Mouse (Mus musculus) CH12.LX (cell line): ENCODE measurements at regions not wholly inside any gene's neighbourhood (a gene's known extent, or its start where the extent isn't known, plus 50 kb on each side); places are given as distances from the start of the nearest gene placed in this dataset.

Source experiments
- DNase-seq: peaks from one replicate; pipeline ENCODE4 v3.0.0-alpha.2; 2013; ENCODE audit errors: extremely low read depth
- H3K27ac ChIP-seq: 2 replicates; pipeline ENCODE4 v1.5.1; 2012; ENCODE audit warnings: low read depth, mild to moderate bottlenecking, control low read depth, moderate library complexity; ENCODE audit not compliant: insufficient read depth
- H3K27me3 ChIP-seq: replicated peaks from 2 replicates; pipeline ENCODE3; 2012; ENCODE audit warnings: inconsistent platforms
- H3K36me3 ChIP-seq, 2 experiments: replicated peaks in 1 of 2; 2 replicates each; pipeline versions ENCODE3 to v1.6.1; 2012; ENCODE audit warnings: inconsistent platforms in 1 of 2, low read length in 1 of 2, mild to moderate bottlenecking in 1 of 2, mixed read lengths in 1 of 2, moderate library complexity in 1 of 2; ENCODE audit not compliant: control insufficient read depth in 1 of 2, insufficient read depth in 1 of 2
- H3K4me1 ChIP-seq, 2 experiments: 2 replicates each; pipeline ENCODE4 v1.6.1; 2012; ENCODE audit warnings: inconsistent platforms in 1 of 2, moderate library complexity in 1 of 2; ENCODE audit not compliant: insufficient read depth in 2 of 2, control insufficient read depth in 1 of 2
- H3K4me2 ChIP-seq: 2 replicates; pipeline ENCODE4 v1.6.1; 2012; ENCODE audit warnings: low read depth, mild to moderate bottlenecking, control low read depth; ENCODE audit not compliant: poor library complexity, insufficient read depth, severe bottlenecking
- H3K4me3 ChIP-seq, 3 experiments: fragments of 150-350 bp in 1 of 3; sonication (generic) in 1 of 3; replicated peaks in 1 of 3; 2 replicates each; pipeline versions ENCODE3 to v1.5.1; 2011 to 2012; ENCODE audit warnings: low read depth in 2 of 3, low read length in 2 of 3, mild to moderate bottlenecking in 2 of 3, moderate library complexity in 2 of 3, control low read depth in 1 of 3, improper control_type of control experiment in 1 of 3, inconsistent platforms in 1 of 3, mixed read lengths in 1 of 3; ENCODE audit not compliant: poor library complexity in 1 of 3
- H3K79me2 ChIP-seq: replicated peaks from 2 replicates; pipeline ENCODE4 v1.6.1; 2012; ENCODE audit warnings: mild to moderate bottlenecking, moderate library complexity; ENCODE audit not compliant: control insufficient read depth, poor library complexity, insufficient read depth, severe bottlenecking; ENCODE audit errors: extremely low read depth
- H3K9ac ChIP-seq: 2 replicates; pipeline ENCODE4 v1.6.1; 2012; ENCODE audit warnings: low read depth, mild to moderate bottlenecking, control low read depth, moderate library complexity; ENCODE audit not compliant: insufficient read depth
- H3K9me3 ChIP-seq: replicated peaks from 2 replicates; pipeline ENCODE3; 2012; ENCODE audit warnings: low read length, inconsistent platforms, mixed read lengths
- ELF1 ChIP-seq: IDR thresholded peaks from 2 replicates; pipeline ENCODE4 v1.6.1; 2014; ENCODE audit warnings: low read depth, mild to moderate bottlenecking, inconsistent platforms, low read length, improper control_type of control experiment
- EP300 ChIP-seq: IDR thresholded peaks from 2 replicates; pipeline ENCODE4 v1.6.1; 2011; ENCODE audit warnings: low read length, improper control_type of control experiment
- HCFC1 ChIP-seq: IDR thresholded peaks from 2 replicates; pipeline ENCODE4 v1.6.1; 2012; ENCODE audit warnings: low read depth, mild to moderate bottlenecking, inconsistent platforms, low read length, improper control_type of control experiment
- IRF4 ChIP-seq: IDR thresholded peaks from 2 replicates; pipeline ENCODE4 v1.6.1; 2014; ENCODE audit warnings: low read depth, mild to moderate bottlenecking, inconsistent platforms, low read length, improper control_type of control experiment
- KAT2A ChIP-seq: IDR thresholded peaks from 2 replicates; pipeline ENCODE4 v1.6.1; 2012; ENCODE audit warnings: low read length, improper control_type of control experiment, inconsistent platforms; ENCODE audit not compliant: insufficient replicate concordance
- MAFK ChIP-seq: IDR thresholded peaks from 2 replicates; pipeline ENCODE4 v1.6.1; 2011; ENCODE audit warnings: low read length, improper control_type of control experiment; ENCODE audit not compliant: insufficient replicate concordance
- MAZ ChIP-seq: IDR thresholded peaks from 2 replicates; pipeline ENCODE4 v1.6.1; 2012; ENCODE audit warnings: low read depth, mild to moderate bottlenecking, inconsistent platforms, low read length, improper control_type of control experiment, moderate library complexity
- MEF2A ChIP-seq: IDR thresholded peaks from 2 replicates; pipeline ENCODE4 v1.6.1; 2014; ENCODE audit warnings: low read depth, mild to moderate bottlenecking, inconsistent platforms, low read length, improper control_type of control experiment, borderline replicate concordance
- MXI1 ChIP-seq: IDR thresholded peaks from 2 replicates; pipeline ENCODE4 v1.6.1; 2011; ENCODE audit warnings: mild to moderate bottlenecking, low read depth, low read length, improper control_type of control experiment
- NELFE ChIP-seq: IDR thresholded peaks from 2 replicates; pipeline ENCODE4 v1.6.1; 2011; ENCODE audit warnings: low read depth, low read length, improper control_type of control experiment
- PAX5 ChIP-seq: IDR thresholded peaks from 2 replicates; pipeline ENCODE4 v1.6.1; 2012; ENCODE audit warnings: low read length, inconsistent platforms, mixed read lengths
- RCOR1 ChIP-seq: conservative IDR thresholded peaks from 2 replicates; pipeline ENCODE4 v1.6.1; 2012; ENCODE audit warnings: low read depth, mild to moderate bottlenecking, inconsistent platforms, low read length, improper control_type of control experiment
- SIN3A ChIP-seq: IDR thresholded peaks from 2 replicates; pipeline ENCODE4 v1.6.1; 2012; ENCODE audit warnings: low read length, improper control_type of control experiment, inconsistent platforms
- SMC3 ChIP-seq: IDR thresholded peaks from 2 replicates; pipeline ENCODE4 v1.6.1; 2011; ENCODE audit warnings: low read depth, low read length, improper control_type of control experiment
- TBP ChIP-seq: conservative IDR thresholded peaks from 2 replicates; pipeline ENCODE4 v1.6.1; 2011; ENCODE audit warnings: low read depth, low read length, improper control_type of control experiment
- TCF12 ChIP-seq: IDR thresholded peaks from 2 replicates; pipeline ENCODE4 v1.6.1; 2014; ENCODE audit warnings: low read depth, mild to moderate bottlenecking, inconsistent platforms, low read length, improper control_type of control experiment
- UBTF ChIP-seq: IDR thresholded peaks from 2 replicates; pipeline ENCODE4 v1.6.1; 2012; ENCODE audit warnings: low read depth, mild to moderate bottlenecking, inconsistent platforms, low read length, improper control_type of control experiment, moderate library complexity
- USF1 ChIP-seq: IDR thresholded peaks from 2 replicates; pipeline ENCODE4 v1.6.1; 2014; ENCODE audit warnings: low read depth, mild to moderate bottlenecking, inconsistent platforms, low read length, improper control_type of control experiment
- USF2 ChIP-seq: conservative IDR thresholded peaks from 2 replicates; pipeline ENCODE4 v1.6.1; 2011; ENCODE audit warnings: low read depth, low read length, improper control_type of control experiment
- ZC3H11A ChIP-seq: IDR thresholded peaks from 2 replicates; pipeline ENCODE4 v1.6.1; 2012; ENCODE audit warnings: low read depth, mild to moderate bottlenecking, inconsistent platforms, low read length, improper control_type of control experiment
- ZMIZ1 ChIP-seq: IDR thresholded peaks from 2 replicates; pipeline ENCODE4 v1.6.1; 2012; ENCODE audit warnings: low read depth, mild to moderate bottlenecking, inconsistent platforms, low read length, improper control_type of control experiment
- dilution Hi-C: fragments of 300-500 bp; cut with MboI; formaldehyde crosslinking; loops from 2 replicates; pipeline ENCODE4 v1.14.3; 2020; ENCODE audit warnings: low sequenced_read_pairs; ENCODE audit not compliant: extremely low pct_unique_long_range_greater_than_20kb, extremely low pct_ligation_motif_present
- in situ Hi-C: fragments of 300-500 bp; cut with MboI; formaldehyde crosslinking; loops from 3 replicates; pipeline ENCODE4 v1.14.3; 2019; ENCODE audit warnings: low sequenced_read_pairs, low pct_ligation_motif_present, low pct_unique_long_range_greater_than_20kb, mixed read lengths

DNA sequence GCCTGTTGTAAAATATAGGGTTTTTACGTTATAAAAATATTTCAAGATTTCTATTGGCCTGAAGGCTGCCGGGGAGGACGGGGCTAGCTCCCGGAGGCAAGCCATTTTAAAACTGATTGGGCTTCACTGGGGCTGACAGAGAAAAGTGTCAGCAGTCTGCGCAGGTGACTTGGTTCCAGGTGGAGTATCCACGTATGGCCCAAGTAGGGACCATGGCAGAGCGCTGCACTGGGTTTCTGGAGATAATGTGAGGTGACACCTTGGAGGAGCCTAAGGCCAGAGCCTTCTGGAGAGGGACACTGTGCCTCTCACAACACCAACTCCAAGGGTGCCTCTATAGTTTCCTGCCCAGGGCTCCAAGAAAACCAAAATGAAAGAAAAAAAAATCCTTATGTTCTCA is 95.9 kb downstream of the Trim42 start:
- DNase-seq = no peak
- Histone ChIP-seq H3K79me2 (no peaks in the 10 kb centered on the region), H3K4me1 (no peaks in the 10 kb centered on the region), H3K27me3 (no peaks in the 10 kb centered on the region), H3K9me3 (peaks cover 3% of the 10 kb centered on the region), H3K27ac (no peak overlapping the region), H3K9ac (no peak overlapping the region), H3K36me3 (no peaks in the 10 kb centered on the region), H3K4me3 (no peak overlapping the region), H3K4me2 (no peak overlapping the region)
- dilution Hi-C loops = no loop called here
- no peak for TF ChIP-seq IRF4
- no peak for TF ChIP-seq MAZ
- no peak for TF ChIP-seq SMC3
- no peak for TF ChIP-seq KAT2A
- TF ChIP-seq HCFC1 = no peak
- TF ChIP-seq TCF12 = no peak
- no peak for TF ChIP-seq PAX5
- TF ChIP-seq UBTF = no peak
- TF ChIP-seq ZC3H11A = no peak
- no peak for TF ChIP-seq EP300
- TF ChIP-seq SIN3A = no peak
- no peak for TF ChIP-seq MEF2A
- no peak for TF ChIP-seq NELFE
- no peak for TF ChIP-seq RCOR1
- TF ChIP-seq USF2 = no peak
- no peak for TF ChIP-seq MAFK
- TF ChIP-seq TBP = no peak
- TF ChIP-seq ZMIZ1 = no peak
- TF ChIP-seq ELF1 = no peak
- in situ Hi-C loops = no loop called here

DNA sequence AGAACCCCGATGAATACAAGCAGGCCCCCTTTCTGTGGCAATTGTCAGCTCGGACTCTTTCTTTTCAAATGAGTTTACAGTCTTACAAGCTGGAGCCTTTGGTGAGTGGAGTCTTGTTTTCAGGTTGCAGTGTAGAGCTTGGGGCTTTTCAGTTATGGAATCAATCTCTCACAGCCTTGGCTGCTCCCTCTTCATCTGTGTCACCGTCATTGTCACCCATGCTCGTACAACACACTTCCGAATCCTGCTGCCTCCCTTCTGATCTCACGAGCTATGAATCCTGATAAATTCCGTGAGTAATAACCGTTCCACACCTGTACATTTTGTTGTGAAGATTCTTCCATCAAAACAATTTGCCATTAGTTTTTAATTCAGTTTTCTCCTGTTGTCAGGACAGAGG is 97.7 kb downstream of the Trim42 start:
- no peaks in the 10 kb centered on the region for H3K4me1 ChIP-seq
- TF ChIP-seq MXI1 (no peak), HCFC1 (no peak), MAFK (no peak), USF1 (no peak), SIN3A (no peak), UBTF (no peak)
- TF ChIP-seq, all 38 proteins: peak for 0
- no peak overlapping the region for H3K27ac ChIP-seq
- H3K4me3 ChIP-seq = no peak overlapping the region
- no peaks in the 10 kb centered on the region for H3K79me2 ChIP-seq
- dilution Hi-C loops (no loop called here), in situ Hi-C loops (no loop called here)
- H3K9me3 ChIP-seq = peaks cover 3% of the 10 kb centered on the region
- no peaks in the 10 kb centered on the region for H3K36me3 ChIP-seq
- no peak overlapping the region for H3K4me2 ChIP-seq
- H3K9ac ChIP-seq = no peak overlapping the region
- no peak for DNase-seq
- H3K27me3 ChIP-seq = no peaks in the 10 kb centered on the region
